Mouse (Mus musculus) brown adipose tissue, adult 24 weeks (tissue): ENCODE data around the gene Ankrd13b. TPM values are rescaled to one million over a fixed set of nuclear protein-coding genes. Genes with fewer than 3 reads are reported as not detected.

Experiments
- H3K27ac ChIP-seq: fragments of 200-500 bp; replicated peaks from 2 replicates; pipeline ENCODE4 v1.5.1; 2012; ENCODE audit warnings: low read depth, mild to moderate bottlenecking, low read length
- H3K4me1 ChIP-seq: fragments of 200-500 bp; 2 replicates; pipeline ENCODE4 v1.6.1; 2012; ENCODE audit warnings: low read length, mixed read lengths; ENCODE audit not compliant: control insufficient read depth, insufficient read depth, insufficient read length
- H3K4me3 ChIP-seq: fragments of 200-500 bp; 2 replicates; pipeline ENCODE4 v1.5.1; 2012; ENCODE audit warnings: low read depth, mild to moderate bottlenecking, low read length, moderate library complexity; ENCODE audit not compliant: insufficient read depth
- polyA plus RNA-seq: library from polyadenylated mRNA; stranded (reverse); fragments of >200 nt; gene quantifications from 2 replicates; pipeline ENCODE4 v1.2.4, GENCODE M21; 2012; ENCODE audit not compliant: missing spikeins, insufficient read depth, insufficient read length

Gene Ankrd13b
- polyA plus RNA-seq, 1 experiment, result 1.6 TPM

GRCm38 (mm10) chr11:77463786-77464185, 25.7 kb downstream of the Ankrd13b start:
- H3K27ac ChIP-seq, result no peak overlapping the region
- peak overlapping the region; percentile 69; the same call in 1 of the 2 replicates for H3K4me3 ChIP-seq
- H3K4me1 ChIP-seq, result peaks cover 6% of the 10 kb centered on the region

- peaks cover 6% of the 10 kb centered on the region for H3K4me1 ChIP-seq
- peak overlapping the region; percentile 24 for H3K27ac ChIP-seq
- peak overlapping the region; percentile 69 for H3K4me3 ChIP-seq
These were observed 26.4 kb downstream of the Ankrd13b start for GRCm38 (mm10) chr11:77463101-77463445.

- Histone ChIP-seq H3K4me3 (peak within 1 kb of the TSS; percentile 69), H3K4me1 (peaks cover 6% of the 10 kb centered on the region), H3K27ac (peak within 1 kb of the TSS; percentile 24)
These were observed 27.0 kb downstream of the Ankrd13b start, which contains the start of gene Coro6 for GRCm38 (mm10) chr11:77462283-77463100. Coro6 (plus strand) TSS chr11:77462411.

GRCm38 (mm10) chr11:77461856-77462255, 27.6 kb downstream of the Ankrd13b start:
- H3K4me3 ChIP-seq, result peak overlapping the region; percentile 69
- H3K27ac ChIP-seq, result 0 out of 2 replicates have a peak overlapping the region, but pooled peaks have one; percentile 21
- H3K4me1 ChIP-seq, result peaks cover 6% of the 10 kb centered on the region

GRCm38 (mm10) chr11:77456866-77457265, 32.6 kb downstream of the Ankrd13b start:
- Histone ChIP-seq H3K27ac (no peak overlapping the region), H3K4me1 (peaks cover 12% of the 10 kb centered on the region), H3K4me3 (no peak overlapping the region)

GRCm38 (mm10) chr11:77455770-77456510, 33.5 kb downstream of the Ankrd13b start:
- H3K4me3 ChIP-seq, result no peak overlapping the region
- H3K27ac ChIP-seq, result no peak overlapping the region
- H3K4me1 ChIP-seq, result peaks cover 12% of the 10 kb centered on the region

GRCm38 (mm10) chr11:77453388-77453787, 36.1 kb downstream of the Ankrd13b start:
- no peak overlapping the region for H3K27ac ChIP-seq
- H3K4me3 ChIP-seq, result no peak overlapping the region
- H3K4me1 ChIP-seq, result peaks cover 14% of the 10 kb centered on the region

GRCm38 (mm10) chr11:77451670-77452069, 37.8 kb downstream of the Ankrd13b start:
- H3K4me3 ChIP-seq, result peak overlapping the region; percentile 59

GRCm38 (mm10) chr11:77449224-77449623, 40.3 kb downstream of the Ankrd13b start:
- Histone ChIP-seq H3K4me3 (peak overlapping the region; percentile 59), H3K4me1 (peaks cover 25% of the 10 kb centered on the region), H3K27ac (peak overlapping the region; percentile 85)

More at GRCm38 (mm10) chr11:77451670-77452069, 37.8 kb downstream of the Ankrd13b start:
- Histone ChIP-seq H3K4me1 (peaks cover 20% of the 10 kb centered on the region), H3K27ac (peak overlapping the region; percentile 45; the same call in 1 of the 2 replicates)

- Histone ChIP-seq H3K4me3 (no peak overlapping the region), H3K27ac (peak overlapping the region; percentile 98), H3K4me1 (peaks cover 43% of the 10 kb centered on the region)
These were observed 42.8 kb downstream of the Ankrd13b start for GRCm38 (mm10) chr11:77446628-77447041.

DNA sequence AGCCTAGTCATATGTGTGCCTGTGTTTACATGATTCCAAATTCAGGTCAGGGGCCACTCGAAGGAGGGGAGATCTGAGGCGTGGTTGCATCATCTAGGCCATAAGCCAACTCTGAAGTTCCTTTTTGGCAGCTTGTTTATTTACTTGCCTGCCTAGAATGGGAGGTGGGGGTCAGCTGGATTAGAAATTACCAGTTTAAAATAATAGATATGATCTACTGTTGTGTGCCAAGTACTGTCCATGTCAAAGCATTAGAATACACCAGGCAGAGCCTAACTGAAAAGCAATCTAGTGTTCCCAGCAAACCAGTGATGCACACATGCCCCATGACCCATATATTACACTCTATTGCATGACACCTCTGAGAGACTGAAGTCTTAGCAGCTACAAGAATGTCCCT, 44.5 kb downstream of the Ankrd13b start:
- peak overlapping the region; percentile 15; the same call in 1 of the 2 replicates for H3K27ac ChIP-seq
- peaks cover 53% of the 10 kb centered on the region for H3K4me1 ChIP-seq
- no peak overlapping the region for H3K4me3 ChIP-seq

GRCm38 (mm10) chr11:77442186-77443170, 47.0 kb downstream of the Ankrd13b start:
- Histone ChIP-seq H3K27ac (peak overlapping the region; percentile 95), H3K4me3 (no peak overlapping the region), H3K4me1 (peaks cover 51% of the 10 kb centered on the region)

DNA sequence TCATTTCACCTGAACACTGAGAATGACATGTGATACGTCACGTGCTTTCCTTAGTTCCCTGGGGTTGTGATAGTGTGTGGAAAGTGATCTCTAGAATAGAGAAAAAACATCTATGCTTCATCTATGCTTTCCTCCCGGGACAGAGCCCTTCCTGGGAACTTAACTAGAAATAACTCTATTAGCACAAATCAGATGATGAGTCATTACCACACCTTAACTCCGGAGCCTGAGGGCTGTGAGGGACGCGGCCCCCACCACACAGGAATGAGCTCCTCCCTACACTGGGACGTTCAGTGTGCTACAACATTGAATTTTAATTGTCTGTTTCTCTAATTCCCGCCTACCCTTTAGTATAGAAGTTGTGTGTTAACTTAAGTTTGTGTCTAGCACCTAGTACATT, 48.5 kb downstream of the Ankrd13b start:
- H3K4me1 ChIP-seq, result peaks cover 42% of the 10 kb centered on the region

GRCm38 (mm10) chr11:77440081-77440480, 49.4 kb downstream of the Ankrd13b start:
- Histone ChIP-seq H3K4me1 (peaks cover 35% of the 10 kb centered on the region), H3K4me3 (no peak overlapping the region), H3K27ac (peak overlapping the region; percentile 69)

More for the DNA sequence above, 48.5 kb downstream of the Ankrd13b start:
- H3K27ac ChIP-seq, result peak overlapping the region; percentile 61
- H3K4me3 ChIP-seq, result no peak overlapping the region
